Mouse (Mus musculus): Measurements from ENCODE around the gene Ppp4r3b.

Ppp4r3b gene

DNA sequence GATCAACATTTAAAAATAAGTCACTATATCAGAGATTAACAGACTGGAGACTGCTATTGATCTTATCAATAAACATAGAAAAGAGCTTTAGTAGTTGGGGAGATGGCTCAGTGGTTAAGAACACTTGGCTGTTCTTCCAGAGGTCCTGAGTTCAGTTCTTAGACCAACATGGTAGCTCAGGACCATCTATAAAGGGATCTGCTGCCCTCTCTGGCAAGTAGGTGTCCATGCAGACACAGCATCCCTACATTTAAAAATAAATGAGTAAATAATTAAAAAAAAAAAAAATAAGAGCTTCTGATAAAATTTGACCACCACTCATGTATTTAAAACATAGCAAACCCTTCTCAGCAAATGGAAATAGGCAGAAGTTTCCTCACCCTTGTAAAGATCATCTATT lies 65.4 kb downstream of the Ppp4r3b start:
- DNase-seq (ENCODE audit: low spot score in 2 of 2): no peak

- no peak for DNase-seq (ENCODE audit: low spot score in 2 of 2)
These were observed 65.9 kb downstream of the Ppp4r3b start for GRCm38 (mm10) chr11:29238551-29238950.

DNA sequence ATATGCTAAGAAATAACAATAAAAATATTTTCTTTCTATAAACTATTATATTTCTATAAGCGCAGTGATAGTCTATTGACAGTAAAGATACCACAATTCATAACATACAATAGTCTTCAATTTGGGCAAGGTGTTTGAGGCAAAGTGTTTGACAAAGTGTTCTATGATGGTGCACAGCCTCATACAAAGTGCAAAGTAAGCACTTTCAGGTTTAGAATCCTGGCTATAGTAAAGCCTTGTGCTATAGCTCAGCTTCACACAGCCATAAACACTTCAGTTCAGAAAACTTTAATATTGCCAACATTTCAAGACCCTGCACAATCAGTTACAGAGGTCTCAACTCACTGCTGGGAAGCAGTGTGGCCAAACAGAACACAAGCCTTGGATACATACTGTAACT lies 66.7 kb downstream of the Ppp4r3b start:
- DNase-seq (ENCODE audit: low spot score in 2 of 2): no peak

GRCm38 (mm10) chr11:29241961-29242360 lies 69.3 kb downstream of the Ppp4r3b start:
- DNase-seq (ENCODE audit: low spot score in 2 of 2): no peak

DNA sequence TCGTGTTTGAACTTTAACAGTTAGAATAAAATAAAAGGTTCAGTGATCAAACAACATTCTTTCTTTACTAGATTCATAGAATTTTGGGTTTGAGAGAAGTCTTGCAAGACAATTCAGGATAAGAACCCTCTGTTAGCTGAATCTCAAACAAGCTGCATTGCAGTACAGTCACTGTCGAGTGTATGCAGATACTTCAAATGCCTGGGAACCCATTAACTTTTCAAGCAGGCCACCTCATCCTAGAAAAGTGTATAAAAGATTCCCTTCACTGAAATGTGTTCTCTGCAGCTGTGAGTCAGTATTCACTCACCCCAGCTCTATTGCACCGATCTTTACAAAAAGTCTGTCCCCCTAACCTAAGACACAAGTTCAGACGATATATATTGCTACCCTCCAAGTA lies 73.3 kb downstream of the Ppp4r3b start:
- no peak for DNase-seq (ENCODE audit: low spot score in 2 of 2)

DNA sequence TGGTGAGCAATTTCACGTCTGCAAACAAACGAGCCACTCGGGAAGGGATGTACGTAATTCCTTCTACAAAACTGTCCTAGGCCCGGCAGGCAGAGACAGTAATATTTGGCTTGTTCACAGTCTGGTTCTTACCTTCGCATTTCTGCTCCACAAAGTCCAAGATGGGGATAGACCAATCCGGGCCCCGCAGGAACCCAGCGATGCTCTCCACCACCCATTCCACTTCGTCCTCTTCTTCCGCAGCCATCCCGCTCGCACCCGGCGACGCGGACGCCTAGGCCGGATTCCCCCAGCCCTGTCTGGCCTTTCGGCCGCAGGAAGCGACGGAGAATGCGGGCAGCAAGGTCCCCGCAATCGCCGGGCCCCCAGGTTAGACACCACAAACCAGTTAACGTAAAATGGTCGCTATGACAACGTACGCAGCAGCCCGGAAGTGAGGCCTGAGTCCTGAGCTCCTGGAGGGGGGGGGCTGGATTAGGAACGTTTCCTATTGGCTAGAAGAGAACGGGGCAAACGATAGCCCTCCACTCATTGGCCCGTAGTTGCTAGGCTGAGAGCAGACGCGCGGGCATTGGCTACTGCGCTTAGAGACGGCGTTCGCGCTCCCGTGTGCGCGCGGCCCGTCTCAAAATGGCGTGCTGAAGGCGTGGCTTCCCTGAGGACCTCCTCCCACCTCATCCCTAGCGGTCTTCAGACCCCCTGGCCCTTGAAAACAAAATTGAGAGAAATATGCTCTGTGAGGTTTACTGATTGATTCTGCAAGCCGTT lies 74.4 kb downstream of the Ppp4r3b start, which contains the start of gene Cfap36:
Gene Cfap36, minus strand, starts transcription at position 527 of the 768 bp plus-strand sequence.
- DNase-seq (ENCODE audit: low spot score in 2 of 2): peak; percentile 91

DNA sequence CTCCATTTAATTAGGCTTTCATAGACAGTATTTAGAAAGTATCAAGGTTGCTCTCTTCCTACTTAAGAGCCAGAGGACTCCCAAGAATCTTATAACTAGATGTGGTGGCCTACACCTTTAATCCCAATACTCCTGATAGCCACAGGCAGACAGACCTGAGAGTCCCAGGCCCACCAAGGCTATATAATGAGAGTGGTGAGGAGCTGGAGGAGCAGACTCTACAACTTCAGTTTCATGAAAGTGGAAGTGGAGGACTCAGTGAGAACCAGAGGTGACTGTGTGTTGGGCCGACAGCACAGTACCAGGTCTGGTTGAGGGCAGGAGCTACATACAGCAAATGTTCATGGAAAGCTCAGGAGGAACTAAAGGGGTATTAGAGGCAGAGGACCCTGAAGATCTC lies 75.0 kb downstream of the Ppp4r3b start:
- no peak for DNase-seq (ENCODE audit: low spot score in 2 of 2)

GRCm38 (mm10) chr11:29248386-29248785 lies 75.7 kb downstream of the Ppp4r3b start:
- DNase-seq (ENCODE audit: low spot score in 2 of 2): no peak

DNA sequence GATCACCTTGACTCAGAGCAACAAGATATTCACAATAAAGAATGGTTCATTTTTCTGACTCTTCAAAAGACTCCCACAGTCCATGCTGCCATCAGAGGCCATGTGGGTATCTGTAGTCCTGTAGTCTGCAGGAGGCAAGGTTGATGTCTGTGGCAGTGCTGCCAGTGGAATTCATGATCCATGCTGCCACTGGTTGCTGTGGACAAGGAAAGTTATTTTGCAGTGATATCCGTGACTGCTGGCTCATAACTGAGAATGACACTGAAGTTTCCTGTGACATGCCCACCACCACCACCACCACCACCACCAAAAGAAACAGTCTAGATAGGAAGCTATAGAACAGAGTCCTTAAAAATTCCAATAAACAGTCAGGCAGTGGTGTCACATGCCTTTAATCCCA lies 82.0 kb downstream of the Ppp4r3b start:
- no peak for DNase-seq (ENCODE audit: low spot score in 2 of 2)

GRCm38 (mm10) chr11:29267824-29268223 lies 95.1 kb downstream of the Ppp4r3b start:
- DNase-seq (ENCODE audit: low spot score in 2 of 2): no peak

All from natural killer cell, adult 2 months (primary cell).